Mouse (Mus musculus) G1E (cell line): ENCODE data around the gene Thsd4. TPM values are rescaled to one million over a fixed set of nuclear protein-coding genes. Genes with fewer than 3 reads are reported as not detected.

Source experiments
- ATAC-seq: 2 replicates; pipeline ENCODE4 v1.8.0; 2016; ENCODE audit warnings: mild to moderate bottlenecking; ENCODE audit not compliant: insufficient number of reproducible peaks, poor library complexity, low FRiP score, severe bottlenecking; ENCODE audit errors: extremely low read depth
- DNase-seq: peaks from one replicate; pipeline ENCODE4 v3.0.0; 2012; ENCODE audit warnings: low spot score
- H3K27me3 ChIP-seq: 2 replicates; pipeline ENCODE4 v1.6.1; 2012; ENCODE audit warnings: mild to moderate bottlenecking, low read length, inconsistent platforms; ENCODE audit not compliant: insufficient read depth
- H3K36me3 ChIP-seq: replicated peaks from 2 replicates; pipeline ENCODE3; 2012; ENCODE audit warnings: mild to moderate bottlenecking, inconsistent platforms
- H3K4me1 ChIP-seq: 2 replicates; pipeline ENCODE4 v1.6.1; 2012; ENCODE audit warnings: low read depth, low read length, inconsistent platforms, mixed read lengths; ENCODE audit not compliant: insufficient read depth
- H3K4me3 ChIP-seq: 2 replicates; pipeline ENCODE4 v1.5.1; 2012; ENCODE audit warnings: low read depth, mild to moderate bottlenecking, inconsistent platforms, low read length, moderate library complexity, mixed read lengths
- H3K9me3 ChIP-seq: replicated peaks from 2 replicates; pipeline ENCODE4 v1.6.1; 2012; ENCODE audit warnings: inconsistent platforms
- CTCF ChIP-seq: IDR thresholded peaks from 2 replicates; pipeline ENCODE4 v1.5.1; 2012; ENCODE audit warnings: low read depth, low read length, inconsistent platforms, mixed read lengths
- GATA1 ChIP-seq: IDR thresholded peaks from 2 replicates; pipeline ENCODE4 v1.6.1; 2012; ENCODE audit warnings: borderline replicate concordance, low read length, inconsistent platforms, mixed read lengths
- GATA2 ChIP-seq: IDR thresholded peaks from 2 replicates; pipeline ENCODE4 v1.6.1; 2012; ENCODE audit warnings: low read depth, low read length, inconsistent platforms, borderline replicate concordance
- POLR2AphosphoS5 ChIP-seq: IDR thresholded peaks from 2 replicates; pipeline ENCODE4 v1.6.1; 2012; ENCODE audit warnings: low read depth, low read length, inconsistent platforms; ENCODE audit not compliant: insufficient replicate concordance
- TAL1 ChIP-seq: conservative IDR thresholded peaks from 2 replicates; pipeline ENCODE4 v1.6.1; 2012; ENCODE audit warnings: low read depth, low read length, inconsistent platforms, mixed read lengths
- polyA plus RNA-seq: library from polyadenylated mRNA; stranded (reverse); fragments of >175 nt; gene quantifications from 2 replicates; pipeline ENCODE4 v1.2.3, GENCODE M21; 2012
- total RNA-seq, 2 experiments: library from RNA; stranded (forward) in 1 of 2; stranded (reverse) in 1 of 2; fragments of 200-1000 nt in 1 of 2; fragments of >200 nt in 1 of 2; fragmentation: Nextera tagmentation in 1 of 2; gene quantifications; 2 replicates each; pipeline ENCODE4 v1.2.3; 2014 to 2017

Thsd4 gene
- total and polyA plus RNA-seq, 3 experiments, result 1.8 to 2.8 (median 2.4) TPM

- DNase-seq (no peak), ATAC-seq (no peak)
- TF ChIP-seq TAL1, result no peak
- no peak for TF ChIP-seq GATA1
- no peak for TF ChIP-seq GATA2
- no peak for TF ChIP-seq CTCF
- TF ChIP-seq POLR2AphosphoS5, result no peak
- H3K4me3 ChIP-seq, result no peak overlapping the region
- H3K36me3 ChIP-seq, result no peaks in the 10 kb centered on the region
- peaks cover 47% of the 10 kb centered on the region for H3K27me3 ChIP-seq
- H3K4me1 ChIP-seq, result no peaks in the 10 kb centered on the region
- no peaks in the 10 kb centered on the region for H3K9me3 ChIP-seq
These were observed 205.3 kb downstream of the Thsd4 start for GRCm38 (mm10) chr9:60316510-60316909.

- Histone ChIP-seq H3K4me1 (no peaks in the 10 kb centered on the region), H3K27me3 (peaks cover 52% of the 10 kb centered on the region), H3K36me3 (no peaks in the 10 kb centered on the region), H3K9me3 (no peaks in the 10 kb centered on the region), H3K4me3 (no peak overlapping the region)
- DNase-seq (no peak), ATAC-seq (no peak)
- TF ChIP-seq GATA1 (no peak), CTCF (no peak), TAL1 (no peak), POLR2AphosphoS5 (no peak), GATA2 (no peak)
These were observed 206.3 kb downstream of the Thsd4 start for GRCm38 (mm10) chr9:60315533-60315932.

- DNase-seq, result no peak
- Histone ChIP-seq H3K4me1 (no peaks in the 10 kb centered on the region), H3K9me3 (no peaks in the 10 kb centered on the region), H3K27me3 (peaks cover 53% of the 10 kb centered on the region), H3K36me3 (no peaks in the 10 kb centered on the region), H3K4me3 (no peak overlapping the region)
- ATAC-seq, result no peak
- TF ChIP-seq CTCF (no peak), GATA1 (no peak), POLR2AphosphoS5 (no peak), GATA2 (no peak), TAL1 (no peak)
These were observed 208.2 kb downstream of the Thsd4 start for GRCm38 (mm10) chr9:60313661-60314060.

- Histone ChIP-seq H3K36me3 (no peaks in the 10 kb centered on the region), H3K4me1 (no peaks in the 10 kb centered on the region), H3K9me3 (no peaks in the 10 kb centered on the region), H3K27me3 (peaks cover 61% of the 10 kb centered on the region), H3K4me3 (no peak overlapping the region)
- TF ChIP-seq TAL1, result no peak
- TF ChIP-seq CTCF, result no peak
- TF ChIP-seq GATA1, result no peak
- TF ChIP-seq GATA2, result no peak
- TF ChIP-seq POLR2AphosphoS5, result no peak
- DNase-seq (no peak), ATAC-seq (no peak)
These were observed 209.2 kb downstream of the Thsd4 start for GRCm38 (mm10) chr9:60312670-60313069.

GRCm38 (mm10) chr9:60311594-60312128 lies 210.2 kb downstream of the Thsd4 start:
- Histone ChIP-seq H3K4me1 (no peaks in the 10 kb centered on the region), H3K4me3 (no peak overlapping the region), H3K36me3 (no peaks in the 10 kb centered on the region), H3K27me3 (peaks cover 60% of the 10 kb centered on the region), H3K9me3 (no peaks in the 10 kb centered on the region)
- DNase-seq (no peak), ATAC-seq (no peak)
- TF ChIP-seq GATA2, result no peak
- no peak for TF ChIP-seq GATA1
- TF ChIP-seq TAL1, result no peak
- TF ChIP-seq CTCF, result no peak
- TF ChIP-seq POLR2AphosphoS5, result no peak

- Histone ChIP-seq H3K4me3 (no peak overlapping the region), H3K4me1 (no peaks in the 10 kb centered on the region), H3K27me3 (peaks cover 61% of the 10 kb centered on the region), H3K9me3 (no peaks in the 10 kb centered on the region), H3K36me3 (no peaks in the 10 kb centered on the region)
- no peak for DNase-seq
- no peak for ATAC-seq
- TF ChIP-seq GATA2, result no peak
- TF ChIP-seq TAL1, result no peak
- no peak for TF ChIP-seq CTCF
- no peak for TF ChIP-seq POLR2AphosphoS5
These were observed 211.0 kb downstream of the Thsd4 start for GRCm38 (mm10) chr9:60310741-60311317.
